Mouse (Mus musculus): ENCODE measurements around the gene Fxyd5. TPM values are rescaled to one million over a fixed set of nuclear protein-coding genes. Genes with fewer than 3 reads are reported as not detected.

Fxyd5 gene
- total RNA-seq, 2 experiments from 2014 or later = 35.5 to 36.7 TPM

GRCm38 (mm10) chr7:30992148-30992547 lies 50.1 kb downstream of the Fxyd5 start:
- DNase-seq (ENCODE audit: low spot score in 2 of 2) = no peak

GRCm38 (mm10) chr7:30988519-30989162 lies 53.6 kb downstream of the Fxyd5 start:
- no peak for DNase-seq (ENCODE audit: low spot score in 2 of 2)

GRCm38 (mm10) chr7:30985357-30985756 lies 56.9 kb downstream of the Fxyd5 start:
- no peak for DNase-seq (ENCODE audit: low spot score in 2 of 2)

Small RNA genes within 50 kb of the gene (microRNA-seq; reads per million reads assigned to microRNA genes)
- 0 reads per million in 2 experiments for gene Mir7050

Other genes starting within 250 kb of the Fxyd5 start
- gene Ffar2, start 218.7 kb downstream of the Fxyd5 start, total RNA-seq (2021) = not detected
- gene Ffar3, start 186.3 kb downstream of the Fxyd5 start, total RNA-seq (2021) = not detected
- not detected for gene Ffar1, start 180.9 kb downstream of the Fxyd5 start, total RNA-seq (2021)
- under 1 TPM in 1 of 2 experiments, not detected in 1; 0.09 TPM for gene Cd22, start 162.1 kb downstream of the Fxyd5 start, total RNA-seq (2021)
- gene Mag, start 127.6 kb downstream of the Fxyd5 start, total RNA-seq (2021) = 100 to 1,000 TPM in 1 of 2 experiments, 10 to 100 TPM in 1; 91.4 to 101 TPM
- not detected for gene Hamp2, start 117.8 kb downstream of the Fxyd5 start, total RNA-seq (2021)
- gene Hamp, start 98.4 kb downstream of the Fxyd5 start, total RNA-seq (2021) = not detected
- gene Usf2, start 85.7 kb downstream of the Fxyd5 start, total RNA-seq (2021) = 100 to 1,000 TPM; 123 to 124 TPM
- 10 to 100 TPM in 1 of 2 experiments, 1 to 10 TPM in 1; 8.2 to 10.7 TPM for gene Lsr, start 69.0 kb downstream of the Fxyd5 start, total RNA-seq (2021)
- gene Fam187b, start 68.7 kb downstream of the Fxyd5 start, total RNA-seq (2021) = under 1 TPM in 1 of 2 experiments, not detected in 1; 0.28 TPM
- 100 to 1,000 TPM; 148 to 187 TPM for gene Fxyd7, start 9.0 kb upstream of the Fxyd5 start, total RNA-seq (2021)
- 10 to 100 TPM; 74.1 to 90.2 TPM for gene Fxyd1, start 14.7 kb upstream of the Fxyd5 start, total RNA-seq (2021)
- gene Lgi4, start 16.9 kb upstream of the Fxyd5 start, total RNA-seq (2021) = 10 to 100 TPM; 32.9 to 35.9 TPM
- gene Fxyd3, start 34.2 kb upstream of the Fxyd5 start, total RNA-seq (2021) = 1 to 10 TPM in 1 of 2 experiments, not detected in 1; 1.2 TPM
- 1 to 10 TPM; 4.6 to 4.8 TPM for gene Hpn, start 72.8 kb upstream of the Fxyd5 start, total RNA-seq (2021)
- gene Scn1b, start 84.5 kb upstream of the Fxyd5 start, total RNA-seq (2021) = 100 to 1,000 TPM; 805 to 862 TPM
- gene Gramd1a, start 113.4 kb upstream of the Fxyd5 start, total RNA-seq (2021) = 100 to 1,000 TPM; 105 to 106 TPM
- gene Scgb2b2, start 248.0 kb upstream of the Fxyd5 start, total RNA-seq (2021) = not detected
- not detected for gene Scgb1b2, start 249.3 kb upstream of the Fxyd5 start, total RNA-seq (2021)